Mouse (Mus musculus) layer of hippocampus, postnatal 14 days (tissue): ENCODE measurements around the gene Atp5h. TPM values are rescaled to one million over a fixed set of nuclear protein-coding genes. Genes with fewer than 3 reads are reported as not detected.

Experiments
- DNase-seq, 2 experiments: peaks; one replicate each; pipeline ENCODE4 v3.0.0; 2021 to 2022; ENCODE audit warnings: low spot score in 2 of 2, mixed read lengths in 1 of 2
- microRNA-seq, 2 experiments: library from miRNA; unstranded; fragments of <30 nt; microRNA quantifications; one replicate each; pipeline ENCODE4 v1.2.0; 2021
- total RNA-seq, 2 experiments: library from RNA; stranded (reverse); gene quantifications; 2 replicates each; pipeline ENCODE4 v1.2.3; 2021

Atp5h gene
- total RNA-seq, 2 experiments from 2014 or later: 440 to 460 TPM

GRCm38 (mm10) chr11:115370368-115370767, 49.4 kb downstream of the Atp5h start:
- DNase-seq: no peak

- DNase-seq: peak; percentile 79 to 86
These were observed 52.3 kb downstream of the Atp5h start, which contains the start of gene Hid1 for GRCm38 (mm10) chr11:115367395-115367944. TSS of gene Hid1 (minus strand) at chr11:115367756.

DNA sequence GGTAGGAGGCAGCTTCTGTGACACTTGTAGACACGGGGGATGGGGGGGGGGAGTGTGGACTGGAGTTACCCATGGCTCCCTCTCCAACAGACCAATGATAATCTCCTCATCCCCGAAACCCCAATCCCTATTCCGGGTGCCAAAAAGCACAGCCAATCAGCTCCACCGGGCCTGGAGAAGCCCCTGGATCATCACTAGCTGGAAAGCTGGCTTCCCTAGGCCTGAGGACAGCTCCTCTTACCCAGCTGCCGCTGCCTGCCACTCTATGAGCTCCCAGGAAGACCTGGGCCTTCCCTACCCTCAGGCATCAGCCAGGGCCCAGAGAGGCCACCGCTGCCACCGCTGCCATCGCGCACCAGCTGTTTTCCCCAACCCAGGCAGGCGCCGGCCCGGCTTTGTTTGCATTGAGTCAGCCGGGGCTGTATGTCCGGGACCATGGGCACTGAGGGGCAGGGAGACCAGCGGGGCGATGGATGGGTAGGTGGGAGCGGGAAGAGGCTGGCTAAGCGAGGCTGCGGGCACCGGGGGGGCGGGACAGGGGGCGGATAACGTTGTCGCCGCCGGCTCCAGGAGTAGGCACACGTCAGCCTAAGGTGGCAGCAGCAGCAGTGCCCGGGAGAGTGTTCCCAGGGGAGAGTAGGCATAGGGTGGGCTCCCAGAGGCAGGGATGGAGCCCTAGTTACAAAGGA, 52.9 kb downstream of the Atp5h start:
- DNase-seq: peak; percentile 66 to 77

- no peak for DNase-seq
These were observed 53.6 kb downstream of the Atp5h start for GRCm38 (mm10) chr11:115366039-115366705.

Small RNA genes lying within 50 kb of the gene (microRNA-seq; reads per million reads assigned to microRNA genes)
- 0 reads per million in 2 experiments for gene Mir3968

Other genes with a start within 250 kb of the Atp5h start
- 10 to 100 TPM; 15.0 to 21.2 TPM for gene Tmem104, start 232.5 kb downstream of the Atp5h start, total RNA-seq
- 10 to 100 TPM; 19.3 to 19.9 TPM for gene Nat9, start 232.1 kb downstream of the Atp5h start, total RNA-seq
- gene Grin2c, start 152.7 kb downstream of the Atp5h start, total RNA-seq: 10 to 100 TPM; 41.7 to 47.0 TPM
- gene Fdxr, start 142.9 kb downstream of the Atp5h start, total RNA-seq: 10 to 100 TPM; 19.4 to 21.3 TPM
- gene Fads6, start 122.3 kb downstream of the Atp5h start, total RNA-seq: 10 to 100 TPM in 1 of 2 experiments, 1 to 10 TPM in 1; 10.0 to 10.2 TPM
- not detected for gene Otop2, start 112.8 kb downstream of the Atp5h start, total RNA-seq
- under 1 TPM; 0.16 to 0.45 TPM for gene Ush1g, start 97.9 kb downstream of the Atp5h start, total RNA-seq
- gene Otop3, start 85.2 kb downstream of the Atp5h start, total RNA-seq: under 1 TPM; 0.14 to 0.17 TPM
- 10 to 100 TPM; 90.0 to 94.3 TPM for gene Hid1, start 52.2 kb downstream of the Atp5h start, total RNA-seq
- 10 to 100 TPM; 18.6 to 21.3 TPM for gene Cdr2l, start 38.0 kb downstream of the Atp5h start, total RNA-seq
- 10 to 100 TPM; 95.7 to 96.6 TPM for gene Mrpl58, start 16.2 kb downstream of the Atp5h start, total RNA-seq
- 10 to 100 TPM; 59.0 to 68.3 TPM for gene Kctd2, start 166 bp upstream of the Atp5h start, total RNA-seq
- not detected for gene Trim80, start 20.6 kb upstream of the Atp5h start, total RNA-seq
- gene Slc16a5, start 42.5 kb upstream of the Atp5h start, total RNA-seq: not detected
- 10 to 100 TPM in 1 of 2 experiments, 1 to 10 TPM in 1; 8.7 to 10.6 TPM for gene Armc7, start 55.7 kb upstream of the Atp5h start, total RNA-seq
- 10 to 100 TPM; 68.8 to 72.5 TPM for gene Nt5c, start 71.9 kb upstream of the Atp5h start, total RNA-seq
- gene Jpt1, start 94.4 kb upstream of the Atp5h start, total RNA-seq: 100 to 1,000 TPM; 188 to 227 TPM
- 100 to 1,000 TPM; 352 to 361 TPM for gene Sumo2, start 116.3 kb upstream of the Atp5h start, total RNA-seq
- gene Nup85, start 144.5 kb upstream of the Atp5h start, total RNA-seq: 10 to 100 TPM; 43.4 to 47.1 TPM
- gene Mrps7, start 184.0 kb upstream of the Atp5h start, total RNA-seq: 10 to 100 TPM; 53.1 to 56.4 TPM
- gene Gga3, start 184.1 kb upstream of the Atp5h start, total RNA-seq: 10 to 100 TPM; 57.0 to 69.8 TPM
- 10 to 100 TPM; 22.5 to 23.5 TPM for gene Mif4gd, start 193.0 kb upstream of the Atp5h start, total RNA-seq
- 10 to 100 TPM; 54.0 to 57.1 TPM for gene Slc25a19, start 208.3 kb upstream of the Atp5h start, total RNA-seq